Mouse (Mus musculus) lung, embryonic 15.5 days (tissue): Measurements from ENCODE around the gene Dnmt3a. TPM values are rescaled to one million over a fixed set of nuclear protein-coding genes. Genes with fewer than 3 reads are reported as not detected.

Experiments
- ATAC-seq: fragments of 200-750 bp; cut with Nextera tagmentation; 2 replicates; pipeline ENCODE4 v1.8.0; 2017; ENCODE audit warnings: moderate number of reproducible peaks, borderline replicate concordance; ENCODE audit not compliant: low FRiP score, low TSS enrichment; ENCODE audit errors: extremely low read depth
- H3K27ac ChIP-seq: fragments of 300-500 bp; sonication (generic); 2 replicates; pipeline ENCODE4 v1.5.1; 2015; ENCODE audit warnings: moderate library complexity, mild to moderate bottlenecking, inconsistent platforms
- H3K27me3 ChIP-seq: fragments of 300-500 bp; sonication (generic); 2 replicates; pipeline ENCODE4 v1.6.1; 2015; ENCODE audit warnings: inconsistent platforms
- H3K36me3 ChIP-seq: fragments of 300-500 bp; sonication (generic); 2 replicates; pipeline ENCODE4 v1.6.1; 2015; ENCODE audit warnings: inconsistent platforms
- H3K4me1 ChIP-seq: fragments of 300-500 bp; sonication (generic); 2 replicates; pipeline ENCODE4 v1.6.1; 2015; ENCODE audit warnings: inconsistent platforms
- H3K4me2 ChIP-seq: fragments of 300-500 bp; sonication (generic); 2 replicates; pipeline ENCODE4 v1.6.1; 2015; ENCODE audit warnings: inconsistent platforms, mild to moderate bottlenecking, moderate library complexity
- H3K4me3 ChIP-seq: fragments of 300-500 bp; sonication (generic); 2 replicates; pipeline ENCODE4 v1.5.1; 2015; ENCODE audit warnings: mild to moderate bottlenecking, inconsistent platforms
- H3K9ac ChIP-seq: fragments of 300-500 bp; sonication (generic); 2 replicates; pipeline ENCODE4 v1.6.1; 2015; ENCODE audit warnings: inconsistent platforms
- H3K9me3 ChIP-seq: fragments of 300-500 bp; sonication (generic); 2 replicates; pipeline ENCODE4 v1.6.1; 2016; ENCODE audit warnings: inconsistent platforms
- WGBS: fragments of 180-500 bp; shearing (Covaris S2); methylation state at CpG from one replicate; pipeline ENCODE4 v1.1.7; 2015; 5-methylcytosine and 5-hydroxymethylcytosine counted together
- polyA plus RNA-seq: library from polyadenylated mRNA; unstranded; fragments of >200 nt; fragmentation: Nextera tagmentation; extraction: Ambion mirVana; gene quantifications from 2 replicates; pipeline ENCODE4 v1.2.1, GENCODE M21; 2015

Gene Dnmt3a
- polyA plus RNA-seq, 1 experiment from 2014 or later = 151 TPM

- 61% methylated on average over 7 of the region's 7 CpGs for WGBS
- Histone ChIP-seq H3K36me3 (no peaks in the 10 kb centered on the region; the same call in 1 of the 2 replicates), H3K4me2 (peak overlapping the region; percentile 35), H3K27ac (peak overlapping the region; percentile 51; the same call in 1 of the 2 replicates), H3K4me3 (no peak overlapping the region), H3K4me1 (peaks cover 54% of the 10 kb centered on the region), H3K27me3 (no peaks in the 10 kb centered on the region), H3K9ac (no peak overlapping the region), H3K9me3 (no peaks in the 10 kb centered on the region)
- no peak for ATAC-seq
Observed at GRCm38 (mm10) chr12:3809520-3810180, 3.8 kb downstream of the Dnmt3a start.

- H3K4me3 ChIP-seq = no peak overlapping the region
- peaks cover 62% of the 10 kb centered on the region for H3K4me1 ChIP-seq
- ATAC-seq = no peak
Observed at GRCm38 (mm10) chr12:3810455-3810854, 4.6 kb downstream of the Dnmt3a start.

GRCm38 (mm10) chr12:3811596-3811995 lies 5.8 kb downstream of the Dnmt3a start:
- no peaks in the 10 kb centered on the region; the same call in 1 of the 2 replicates for H3K36me3 ChIP-seq
- 30% methylated on average over 5 of the region's 5 CpGs for WGBS
- no peaks in the 10 kb centered on the region for H3K27me3 ChIP-seq
- peak overlapping the region; percentile 35 for H3K4me2 ChIP-seq
- no peak overlapping the region for H3K4me3 ChIP-seq
- H3K9ac ChIP-seq = no peak overlapping the region
- H3K9me3 ChIP-seq = no peaks in the 10 kb centered on the region
- ATAC-seq = no peak
- H3K4me1 ChIP-seq = peaks cover 57% of the 10 kb centered on the region
- peak overlapping the region; percentile 51 for H3K27ac ChIP-seq

More at GRCm38 (mm10) chr12:3810455-3810854, 4.6 kb downstream of the Dnmt3a start:
- no peaks in the 10 kb centered on the region for H3K27me3 ChIP-seq
- H3K27ac ChIP-seq = peak overlapping the region; percentile 51; the same call in 1 of the 2 replicates
- H3K4me2 ChIP-seq = peak overlapping the region; percentile 35
- H3K9me3 ChIP-seq = no peaks in the 10 kb centered on the region
- no peak overlapping the region for H3K9ac ChIP-seq
- H3K36me3 ChIP-seq = no peaks in the 10 kb centered on the region; the same call in 1 of the 2 replicates
- 10% methylated on average over 4 of the region's 4 CpGs for WGBS

- Histone ChIP-seq H3K36me3 (no peaks in the 10 kb centered on the region; the same call in 1 of the 2 replicates), H3K9me3 (no peaks in the 10 kb centered on the region), H3K4me3 (no peak overlapping the region), H3K27me3 (no peaks in the 10 kb centered on the region), H3K4me2 (no peak overlapping the region), H3K4me1 (peaks cover 64% of the 10 kb centered on the region), H3K9ac (no peak overlapping the region), H3K27ac (no peak overlapping the region)
- WGBS = 51% methylated on average over 6 of the region's 6 CpGs
- ATAC-seq = no peak
Observed at GRCm38 (mm10) chr12:3812251-3812650, 6.4 kb downstream of the Dnmt3a start.

- no peak overlapping the region for H3K9ac ChIP-seq
- H3K36me3 ChIP-seq = no peaks in the 10 kb centered on the region; the same call in 1 of the 2 replicates
- no peak overlapping the region for H3K27ac ChIP-seq
- H3K9me3 ChIP-seq = no peaks in the 10 kb centered on the region
- no peak overlapping the region for H3K4me2 ChIP-seq
- peaks cover 72% of the 10 kb centered on the region for H3K4me1 ChIP-seq
- 71% methylated on average over 8 of the region's 8 CpGs for WGBS
- ATAC-seq = no peak
- no peak overlapping the region for H3K4me3 ChIP-seq
- no peaks in the 10 kb centered on the region for H3K27me3 ChIP-seq
Observed at GRCm38 (mm10) chr12:3813138-3813537, 7.3 kb downstream of the Dnmt3a start.

GRCm38 (mm10) chr12:3815386-3815785 lies 9.6 kb downstream of the Dnmt3a start:
- peaks cover 69% of the 10 kb centered on the region for H3K4me1 ChIP-seq
- H3K9ac ChIP-seq = no peak overlapping the region
- no peak overlapping the region for H3K4me3 ChIP-seq
- no peaks in the 10 kb centered on the region for H3K27me3 ChIP-seq
- no peaks in the 10 kb centered on the region; the same call in 1 of the 2 replicates for H3K36me3 ChIP-seq
- H3K27ac ChIP-seq = no peak overlapping the region
- H3K4me2 ChIP-seq = no peak overlapping the region
- WGBS = 47% methylated on average over 6 of the region's 6 CpGs
- no peak for ATAC-seq
- H3K9me3 ChIP-seq = no peaks in the 10 kb centered on the region

GRCm38 (mm10) chr12:3817033-3817432 lies 11.2 kb downstream of the Dnmt3a start:
- ATAC-seq = 0 out of 2 replicates have a peak, but pooled peaks have one; percentile 12
- Histone ChIP-seq H3K36me3 (no peaks in the 10 kb centered on the region; the same call in 1 of the 2 replicates), H3K27ac (no peak overlapping the region), H3K4me1 (peaks cover 54% of the 10 kb centered on the region), H3K9ac (no peak overlapping the region), H3K27me3 (no peaks in the 10 kb centered on the region), H3K9me3 (no peaks in the 10 kb centered on the region), H3K4me2 (no peak overlapping the region), H3K4me3 (no peak overlapping the region)
- WGBS = 59% methylated on average over 7 of the region's 7 CpGs

- H3K4me3 ChIP-seq = no peak overlapping the region
- no peaks in the 10 kb centered on the region; the same call in 1 of the 2 replicates for H3K36me3 ChIP-seq
- 0 out of 2 replicates have a peak overlapping the region, but pooled peaks have one; percentile 3 for H3K27ac ChIP-seq
- no peaks in the 10 kb centered on the region for H3K27me3 ChIP-seq
- H3K9me3 ChIP-seq = no peaks in the 10 kb centered on the region
- H3K9ac ChIP-seq = no peak overlapping the region
- no peak for ATAC-seq
- H3K4me2 ChIP-seq = no peak overlapping the region
- 62% methylated on average over 5 of the region's 5 CpGs for WGBS
- H3K4me1 ChIP-seq = peaks cover 50% of the 10 kb centered on the region
Observed at GRCm38 (mm10) chr12:3817566-3817965, 11.8 kb downstream of the Dnmt3a start.

GRCm38 (mm10) chr12:3819899-3820298 lies 14.1 kb downstream of the Dnmt3a start:
- H3K4me2 ChIP-seq = no peak overlapping the region
- WGBS = 27% methylated on average over 4 of the region's 4 CpGs
- ATAC-seq = no peak

GRCm38 (mm10) chr12:3823408-3823807 lies 17.6 kb downstream of the Dnmt3a start:
- Histone ChIP-seq H3K36me3 (no peaks in the 10 kb centered on the region), H3K9me3 (no peaks in the 10 kb centered on the region), H3K9ac (no peak overlapping the region), H3K4me1 (peaks cover 49% of the 10 kb centered on the region), H3K27me3 (no peaks in the 10 kb centered on the region), H3K27ac (no peak overlapping the region), H3K4me3 (no peak overlapping the region), H3K4me2 (no peak overlapping the region)
- 83% methylated on average over 5 of the region's 5 CpGs for WGBS
- no peak for ATAC-seq

More at GRCm38 (mm10) chr12:3819899-3820298, 14.1 kb downstream of the Dnmt3a start:
- peaks cover 62% of the 10 kb centered on the region for H3K4me1 ChIP-seq
- no peak overlapping the region for H3K9ac ChIP-seq
- no peaks in the 10 kb centered on the region for H3K36me3 ChIP-seq
- no peak overlapping the region for H3K4me3 ChIP-seq
- no peaks in the 10 kb centered on the region for H3K27me3 ChIP-seq
- no peak overlapping the region for H3K27ac ChIP-seq
- no peaks in the 10 kb centered on the region for H3K9me3 ChIP-seq

- Histone ChIP-seq H3K27ac (peak overlapping the region; percentile 5; the same call in 1 of the 2 replicates), H3K4me2 (no peak overlapping the region), H3K9ac (no peak overlapping the region), H3K4me1 (peaks cover 33% of the 10 kb centered on the region), H3K27me3 (no peaks in the 10 kb centered on the region), H3K36me3 (no peaks in the 10 kb centered on the region), H3K4me3 (no peak overlapping the region), H3K9me3 (no peaks in the 10 kb centered on the region)
- whole genome bisulfite sequencing = 58% methylated on average over 5 of the region's 5 CpGs
- no peak for ATAC-seq
Observed at GRCm38 (mm10) chr12:3824906-3825713, 19.3 kb downstream of the Dnmt3a start.

- no peak overlapping the region for H3K4me2 ChIP-seq
- WGBS = 37% methylated on average over 12 of the region's 12 CpGs
- H3K27me3 ChIP-seq = no peaks in the 10 kb centered on the region
- peak overlapping the region; percentile 5; the same call in 1 of the 2 replicates for H3K27ac ChIP-seq
- no peak overlapping the region for H3K4me3 ChIP-seq
- peak; percentile 58; the same call in 1 of the 2 replicates for ATAC-seq
- peaks cover 33% of the 10 kb centered on the region for H3K4me1 ChIP-seq
- H3K9me3 ChIP-seq = no peaks in the 10 kb centered on the region
- H3K9ac ChIP-seq = no peak overlapping the region
- H3K36me3 ChIP-seq = no peaks in the 10 kb centered on the region
Observed at GRCm38 (mm10) chr12:3825714-3826080, 19.9 kb downstream of the Dnmt3a start.
